Mouse (Mus musculus) stomach, postnatal 0 days (tissue): Measurements from ENCODE around the gene Cdk14. TPM values are rescaled to one million over a fixed set of nuclear protein-coding genes. Genes with fewer than 3 reads are reported as not detected.

Experiments used
- ATAC-seq: fragments of 200-750 bp; cut with Nextera tagmentation; 2 replicates; pipeline ENCODE4 v1.8.0; 2017; ENCODE audit not compliant: low FRiP score, low TSS enrichment
- DNase-seq: peaks from one replicate; pipeline ENCODE4 v3.0.0-alpha.2; 2016; ENCODE audit warnings: low spot score
- H3K27ac ChIP-seq: fragments of 300-500 bp; sonication (generic); replicated peaks from 2 replicates; pipeline ENCODE4 v1.5.1; 2014; ENCODE audit warnings: mild to moderate bottlenecking, control low read depth
- H3K27me3 ChIP-seq: fragments of 300-500 bp; sonication (generic); 2 replicates; pipeline ENCODE4 v1.6.1; 2014; ENCODE audit warnings: low read length; ENCODE audit not compliant: control insufficient read depth, insufficient read depth
- H3K36me3 ChIP-seq: fragments of 300-500 bp; sonication (generic); 2 replicates; pipeline ENCODE4 v1.6.1; 2014; ENCODE audit warnings: low read length, mixed read lengths; ENCODE audit not compliant: control insufficient read depth, insufficient read depth
- H3K4me1 ChIP-seq: fragments of 300-500 bp; sonication (generic); replicated peaks from 2 replicates; pipeline ENCODE4 v1.6.1; 2014; ENCODE audit warnings: antibody characterized with exemption; ENCODE audit not compliant: control insufficient read depth, insufficient read depth
- H3K4me2 ChIP-seq: fragments of 300-500 bp; sonication (generic); replicated peaks from 2 replicates; pipeline ENCODE4 v1.6.1; 2014; ENCODE audit warnings: low read depth, mild to moderate bottlenecking, control low read depth, moderate library complexity
- H3K4me3 ChIP-seq: fragments of 300-500 bp; sonication (generic); 2 replicates; pipeline ENCODE4 v1.5.1; 2014; ENCODE audit warnings: low read depth, low read length, control low read depth
- H3K9ac ChIP-seq: fragments of 300-500 bp; sonication (generic); 2 replicates; pipeline ENCODE4 v1.6.1; 2014; ENCODE audit warnings: mild to moderate bottlenecking, low read length, control low read depth, mixed read lengths
- H3K9me3 ChIP-seq: fragments of 300-500 bp; sonication (generic); 2 replicates; pipeline ENCODE4 v1.6.1; 2016; ENCODE audit warnings: low read length; ENCODE audit not compliant: control insufficient read depth
- CTCF ChIP-seq: IDR thresholded peaks from 2 replicates; pipeline ENCODE4 v1.5.1; 2016; ENCODE audit warnings: antibody characterized with exemption, low read depth, mild to moderate bottlenecking, moderate library complexity
- EP300 ChIP-seq: optimal IDR thresholded peaks from 2 replicates; pipeline ENCODE3; 2016; ENCODE audit warnings: antibody characterized with exemption
- WGBS: fragments of 180-500 bp; shearing (Covaris S2); extraction: QIAGEN DNeasy Blood & Tissue Kit; methylation state at CpG from one replicate; pipeline ENCODE4 v1.1.7; 2014; 5-methylcytosine and 5-hydroxymethylcytosine counted together
- polyA plus RNA-seq: library from polyadenylated mRNA; unstranded; fragments of >200 nt; fragmentation: Nextera tagmentation; extraction: Ambion mirVana; gene quantifications from 2 replicates; pipeline ENCODE4 v1.2.1, GENCODE M21; 2015

Gene Cdk14
- polyA plus RNA-seq, 1 experiment from 2014 or later = 6.1 TPM

DNA sequence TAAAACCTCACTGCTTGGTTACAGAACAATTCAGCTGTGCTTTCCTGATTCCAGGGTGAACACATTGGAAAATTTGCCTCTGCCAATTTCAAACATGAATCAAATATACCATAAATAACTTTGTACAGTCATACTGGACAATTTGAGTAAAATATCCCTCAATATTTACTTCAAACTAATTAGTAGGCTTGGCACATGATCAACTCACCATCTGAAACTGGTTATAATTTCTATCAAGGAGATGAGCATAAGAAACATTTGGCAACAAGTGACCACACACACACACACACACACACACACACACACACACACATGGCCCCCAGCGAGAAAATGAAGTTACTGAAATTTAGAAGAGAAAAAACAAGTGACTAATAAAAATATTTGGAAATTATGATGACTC is 304.6 kb downstream of the Cdk14 start:
- H3K4me1 ChIP-seq = no peaks in the 10 kb centered on the region
- H3K9ac ChIP-seq = no peak overlapping the region
- H3K27me3 ChIP-seq = no peaks in the 10 kb centered on the region
- 40% methylated on average over 1 of the region's 1 CpGs for WGBS
- H3K9me3 ChIP-seq = no peaks in the 10 kb centered on the region
- no peak overlapping the region for H3K4me2 ChIP-seq
- no peak overlapping the region for H3K4me3 ChIP-seq
- ATAC-seq (no peak), DNase-seq (no peak)
- H3K36me3 ChIP-seq = no peaks in the 10 kb centered on the region
- TF ChIP-seq EP300 (no peak), CTCF (no peak)
- no peak overlapping the region for H3K27ac ChIP-seq

- Histone ChIP-seq H3K4me1 (no peaks in the 10 kb centered on the region), H3K27me3 (no peaks in the 10 kb centered on the region), H3K9me3 (no peaks in the 10 kb centered on the region), H3K36me3 (no peaks in the 10 kb centered on the region), H3K4me2 (no peak overlapping the region), H3K4me3 (no peak overlapping the region), H3K9ac (no peak overlapping the region), H3K27ac (no peak overlapping the region)
- ATAC-seq = no peak
- 20% methylated on average over 3 of the region's 3 CpGs for WGBS
- DNase-seq = no peak
- TF ChIP-seq EP300 (no peak), CTCF (no peak)
Measured at GRCm38 (mm10) chr5:5109621-5110020, 310.5 kb downstream of the Cdk14 start.

DNA sequence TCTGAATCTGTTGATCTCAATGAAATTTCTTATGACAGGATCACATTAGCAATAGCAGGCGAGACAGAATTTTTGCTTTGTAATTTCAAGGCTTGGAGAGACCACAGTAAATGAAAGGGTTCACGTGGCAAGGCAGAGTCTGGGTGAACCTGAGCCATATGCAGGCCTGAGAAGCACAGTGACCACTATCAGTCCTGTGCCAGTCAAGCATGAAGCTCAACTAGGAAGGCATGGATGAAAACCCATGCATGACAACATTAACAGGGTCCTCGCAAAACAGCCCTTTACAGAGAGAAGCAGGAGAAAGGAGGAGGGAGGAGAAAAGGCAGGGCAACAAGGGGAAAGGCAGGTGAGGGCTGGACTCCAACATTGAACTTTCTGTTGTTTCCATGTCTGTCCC is 311.1 kb downstream of the Cdk14 start:
- TF ChIP-seq EP300 (no peak), CTCF (no peak)
- Histone ChIP-seq H3K4me1 (no peaks in the 10 kb centered on the region), H3K4me3 (no peak overlapping the region), H3K27me3 (no peaks in the 10 kb centered on the region), H3K36me3 (no peaks in the 10 kb centered on the region), H3K27ac (no peak overlapping the region), H3K9me3 (no peaks in the 10 kb centered on the region), H3K9ac (no peak overlapping the region), H3K4me2 (no peak overlapping the region)
- ATAC-seq (no peak), DNase-seq (no peak)
- 94% methylated on average over 3 of the region's 3 CpGs for WGBS

GRCm38 (mm10) chr5:5096248-5096915 is 323.7 kb downstream of the Cdk14 start:
- no peaks in the 10 kb centered on the region for H3K4me1 ChIP-seq
- no peak overlapping the region for H3K4me2 ChIP-seq
- DNase-seq (no peak), ATAC-seq (no peak)
- H3K9me3 ChIP-seq = no peaks in the 10 kb centered on the region
- WGBS = 75% methylated on average over 3 of the region's 3 CpGs
- TF ChIP-seq EP300 (no peak), CTCF (no peak)
- no peaks in the 10 kb centered on the region for H3K36me3 ChIP-seq
- H3K4me3 ChIP-seq = no peak overlapping the region
- no peak overlapping the region for H3K27ac ChIP-seq
- H3K9ac ChIP-seq = no peak overlapping the region
- no peaks in the 10 kb centered on the region for H3K27me3 ChIP-seq

DNA sequence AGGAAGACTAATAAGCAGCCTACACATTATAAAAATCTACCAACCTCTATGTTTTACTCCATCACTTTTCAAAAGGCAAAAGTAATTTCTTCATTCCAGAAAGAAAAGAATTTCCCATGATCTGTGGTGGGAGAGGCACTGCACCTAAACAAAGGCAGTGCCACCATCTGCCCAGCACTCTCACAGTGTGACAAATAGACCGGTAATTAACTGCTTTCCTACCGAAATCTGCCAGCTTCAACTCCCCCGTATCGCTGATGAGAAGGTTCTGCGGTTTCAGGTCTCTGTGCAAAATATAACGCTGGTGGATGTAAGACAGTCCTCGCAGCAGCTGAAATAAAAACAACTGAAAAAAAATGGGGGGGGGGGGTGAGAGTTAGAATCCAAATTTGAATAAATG is 327.4 kb downstream of the Cdk14 start:
- TF ChIP-seq EP300 (no peak), CTCF (no peak)
- Histone ChIP-seq H3K36me3 (no peaks in the 10 kb centered on the region), H3K4me3 (no peak overlapping the region), H3K27me3 (no peaks in the 10 kb centered on the region), H3K27ac (no peak overlapping the region), H3K9ac (no peak overlapping the region), H3K9me3 (no peaks in the 10 kb centered on the region), H3K4me1 (no peaks in the 10 kb centered on the region), H3K4me2 (no peak overlapping the region)
- ATAC-seq (no peak), DNase-seq (no peak)
- WGBS = 92% methylated on average over 7 of the region's 7 CpGs

DNA sequence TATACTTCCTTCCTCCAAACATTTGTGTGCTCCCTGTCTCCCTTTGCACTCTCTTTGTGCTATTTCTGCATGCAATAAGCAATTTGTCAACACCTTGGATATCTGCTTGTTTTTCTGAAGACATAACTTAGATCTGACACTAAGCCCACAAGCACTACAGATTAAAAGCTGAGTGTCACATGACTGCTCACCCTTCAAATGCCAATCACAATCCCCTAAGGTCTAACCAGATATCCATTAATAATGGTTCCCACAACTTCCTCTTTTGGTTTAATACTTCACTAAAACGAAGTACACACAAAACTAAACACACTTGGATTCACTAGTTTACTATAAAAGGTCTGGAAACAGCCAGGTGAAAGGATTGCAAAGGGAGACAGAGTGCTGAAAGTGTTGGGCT is 348.6 kb downstream of the Cdk14 start:
- TF ChIP-seq EP300 (no peak), CTCF (no peak)
- Histone ChIP-seq H3K9ac (no peak overlapping the region), H3K4me2 (no peak overlapping the region), H3K4me1 (no peaks in the 10 kb centered on the region), H3K36me3 (no peaks in the 10 kb centered on the region), H3K27ac (no peak overlapping the region), H3K4me3 (no peak overlapping the region), H3K9me3 (no peaks in the 10 kb centered on the region), H3K27me3 (no peaks in the 10 kb centered on the region)
- WGBS = 66% methylated on average over 1 of the region's 1 CpGs
- DNase-seq (no peak), ATAC-seq (no peak)
